Mouse (Mus musculus) testis, adult 2 months (tissue): Measurements from ENCODE around the gene Hoxb8.

Experiments used
- CTCF ChIP-seq: fragments of 200-500 bp; IDR thresholded peaks from 2 replicates; pipeline ENCODE4 v1.5.1; 2012; ENCODE audit warnings: low read depth, mild to moderate bottlenecking, inconsistent platforms, low read length, moderate library complexity; ENCODE audit not compliant: control insufficient read depth, insufficient read depth, insufficient replicate concordance
- POLR2A ChIP-seq: fragments of 200-500 bp; IDR thresholded peaks from 2 replicates; pipeline ENCODE4 v1.6.1; 2012; ENCODE audit warnings: low read depth, mild to moderate bottlenecking, inconsistent platforms, low read length, moderate library complexity; ENCODE audit not compliant: control insufficient read depth

- TF ChIP-seq CTCF (no peak), POLR2A (no peak)
These were observed 41.0 kb downstream of the Hoxb8 start for GRCm38 (mm10) chr11:96322738-96323137.
